Mouse (Mus musculus): ENCODE results near the gene Zfp683. TPM values are rescaled to one million over a fixed set of nuclear protein-coding genes. Genes with fewer than 3 reads are reported as not detected.

Gene Zfp683
- polyA plus RNA-seq (2012): not detected in 2 replicates

DNA sequence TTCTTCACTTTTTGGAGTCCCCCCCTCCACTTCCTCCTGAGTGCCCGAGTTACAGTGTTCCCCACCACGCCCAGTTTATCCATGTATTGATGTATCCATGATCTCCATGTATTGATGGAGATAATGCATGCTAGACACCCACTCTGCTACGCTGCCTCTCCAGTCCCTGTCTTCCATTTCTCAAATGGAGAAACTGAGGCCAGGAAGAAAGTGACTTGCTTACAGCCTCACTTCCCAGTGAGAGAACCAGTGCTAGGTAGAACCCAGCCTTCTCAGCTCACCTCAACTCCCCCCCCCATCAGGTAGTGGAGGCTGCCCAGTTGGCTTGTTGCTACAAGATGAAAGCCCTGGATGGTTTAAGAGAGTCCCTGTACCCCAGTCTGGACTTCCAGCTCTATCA lies at the start of gene Zfp683:
Gene Zfp683 (plus strand): TSS at position 301 of the 400 bp plus-strand sequence.
- no peaks in the 10 kb centered on the region for H3K36me3 ChIP-seq (ENCODE audit: control insufficient read depth)
- no peaks in the 10 kb centered on the region for H3K9me3 ChIP-seq (ENCODE audit: control insufficient read depth, low read length)
- H3K4me1 ChIP-seq (ENCODE audit: control insufficient read depth): no peaks in the 10 kb centered on the region
- H3K27me3 ChIP-seq (ENCODE audit: control insufficient read depth): no peaks in the 10 kb centered on the region
- TF ChIP-seq GATA1 (IDR thresholded peaks at IDR 0.05; ENCODE audit: low read length) (no peak), TAL1 (IDR thresholded peaks at IDR 0.05; ENCODE audit: low read length) (no peak)
- H3K4me3 ChIP-seq (replicated peaks): no peak within 1 kb of the TSS

DNA sequence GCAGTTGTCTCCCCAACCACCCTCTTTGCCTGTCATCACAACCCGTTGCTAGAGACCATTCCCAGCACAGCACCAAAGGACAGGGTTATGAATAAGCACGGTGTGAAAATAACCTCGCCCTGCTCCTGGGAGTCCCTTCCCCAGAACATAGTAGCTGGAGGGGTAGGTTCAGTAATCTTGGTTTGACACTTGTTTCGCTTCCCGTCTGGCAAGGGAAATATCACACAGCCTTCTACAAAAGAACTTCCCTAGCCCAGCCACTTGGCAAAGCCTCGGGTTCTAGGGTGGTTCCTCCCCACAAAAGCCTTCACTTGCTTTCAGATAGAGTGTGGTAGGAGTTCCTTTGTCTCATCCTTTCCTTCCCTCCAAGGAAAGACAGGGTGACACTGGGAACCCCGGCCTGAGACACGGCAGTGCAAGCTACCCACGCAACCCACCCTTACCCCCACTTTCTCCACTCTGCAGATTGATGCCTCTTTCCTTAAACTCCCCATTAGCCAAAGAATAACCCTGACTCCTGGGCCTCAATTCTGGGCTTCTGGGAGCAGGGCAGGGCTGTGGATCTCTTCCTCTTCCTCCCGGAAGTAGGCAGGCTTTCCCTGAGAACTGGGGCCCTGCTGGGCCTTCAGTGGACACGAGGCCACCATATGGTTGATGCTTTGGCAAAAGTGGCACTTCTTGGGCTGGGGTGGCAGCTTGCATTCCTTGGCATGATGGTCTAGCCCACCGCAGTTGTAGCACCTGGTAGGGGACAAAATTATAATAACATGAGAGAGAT lies 47.9 kb upstream of the Zfp683 start:
- Histone ChIP-seq H3K4me3 (replicated peaks) (no peak overlapping the region), H3K36me3 (ENCODE audit: control insufficient read depth) (no peaks in the 10 kb centered on the region), H3K4me1 (ENCODE audit: control insufficient read depth) (peaks cover 6% of the 10 kb centered on the region), H3K9me3 (ENCODE audit: control insufficient read depth, low read length) (no peaks in the 10 kb centered on the region), H3K27me3 (ENCODE audit: control insufficient read depth) (no peaks in the 10 kb centered on the region)
- TF ChIP-seq TAL1 (IDR thresholded peaks at IDR 0.05; ENCODE audit: low read length): no peak
- no peak for TF ChIP-seq GATA1 (IDR thresholded peaks at IDR 0.05; ENCODE audit: low read length)

DNA sequence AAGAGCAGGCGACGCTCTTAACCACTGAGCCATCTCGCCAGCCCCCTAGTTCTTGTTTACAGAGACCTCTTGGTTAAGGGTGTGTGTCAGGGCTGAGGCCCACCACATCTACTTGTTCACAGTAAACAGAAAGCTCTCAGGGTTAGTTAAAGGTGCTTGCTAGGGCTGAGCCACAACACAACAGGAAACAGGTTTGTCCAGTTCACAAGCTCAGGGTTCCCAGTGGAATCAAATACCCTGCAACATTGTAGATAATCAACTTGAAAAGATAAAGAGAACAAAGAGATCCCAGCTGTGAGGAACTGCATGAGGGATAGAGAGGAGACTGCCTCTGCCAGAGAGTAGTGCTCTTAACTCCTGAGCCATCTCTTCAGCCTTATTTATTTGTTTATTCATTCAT lies 46.8 kb upstream of the Zfp683 start:
- TF ChIP-seq GATA1 (IDR thresholded peaks at IDR 0.05; ENCODE audit: low read length) (no peak), TAL1 (IDR thresholded peaks at IDR 0.05; ENCODE audit: low read length) (no peak)
- peaks cover 6% of the 10 kb centered on the region for H3K27me3 ChIP-seq (ENCODE audit: control insufficient read depth)
- no peak overlapping the region for H3K4me3 ChIP-seq (replicated peaks)
- no peaks in the 10 kb centered on the region for H3K4me1 ChIP-seq (ENCODE audit: control insufficient read depth)
- H3K9me3 ChIP-seq (ENCODE audit: control insufficient read depth, low read length): no peaks in the 10 kb centered on the region
- H3K36me3 ChIP-seq (ENCODE audit: control insufficient read depth): no peaks in the 10 kb centered on the region

DNA sequence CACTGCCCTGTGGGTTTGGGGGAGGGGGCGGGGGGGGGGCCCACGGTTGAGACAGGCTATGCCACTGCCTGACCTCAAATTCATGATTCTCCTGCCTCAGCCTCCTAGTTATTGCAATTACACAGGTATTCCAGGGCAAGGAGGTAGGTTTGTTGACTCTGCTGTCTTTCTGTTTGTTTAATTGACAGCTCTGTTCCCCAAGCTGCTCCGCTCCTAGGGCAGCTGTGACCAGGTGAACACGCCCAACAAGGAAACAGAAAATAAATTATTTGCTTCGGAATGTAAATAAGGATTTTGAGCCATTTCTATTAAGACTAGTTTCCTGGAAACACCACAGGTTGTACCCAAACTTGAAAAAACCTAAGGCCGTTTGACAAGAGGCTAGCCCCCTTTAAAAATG lies 43.9 kb upstream of the Zfp683 start:
- no peak overlapping the region for H3K4me3 ChIP-seq (replicated peaks)
- H3K9me3 ChIP-seq (ENCODE audit: control insufficient read depth, low read length): no peaks in the 10 kb centered on the region
- H3K36me3 ChIP-seq (ENCODE audit: control insufficient read depth): no peaks in the 10 kb centered on the region
- H3K27me3 ChIP-seq (ENCODE audit: control insufficient read depth): peaks cover 23% of the 10 kb centered on the region
- no peaks in the 10 kb centered on the region for H3K4me1 ChIP-seq (ENCODE audit: control insufficient read depth)
- TF ChIP-seq TAL1 (IDR thresholded peaks at IDR 0.05; ENCODE audit: low read length): no peak
- TF ChIP-seq GATA1 (IDR thresholded peaks at IDR 0.05; ENCODE audit: low read length): no peak

DNA sequence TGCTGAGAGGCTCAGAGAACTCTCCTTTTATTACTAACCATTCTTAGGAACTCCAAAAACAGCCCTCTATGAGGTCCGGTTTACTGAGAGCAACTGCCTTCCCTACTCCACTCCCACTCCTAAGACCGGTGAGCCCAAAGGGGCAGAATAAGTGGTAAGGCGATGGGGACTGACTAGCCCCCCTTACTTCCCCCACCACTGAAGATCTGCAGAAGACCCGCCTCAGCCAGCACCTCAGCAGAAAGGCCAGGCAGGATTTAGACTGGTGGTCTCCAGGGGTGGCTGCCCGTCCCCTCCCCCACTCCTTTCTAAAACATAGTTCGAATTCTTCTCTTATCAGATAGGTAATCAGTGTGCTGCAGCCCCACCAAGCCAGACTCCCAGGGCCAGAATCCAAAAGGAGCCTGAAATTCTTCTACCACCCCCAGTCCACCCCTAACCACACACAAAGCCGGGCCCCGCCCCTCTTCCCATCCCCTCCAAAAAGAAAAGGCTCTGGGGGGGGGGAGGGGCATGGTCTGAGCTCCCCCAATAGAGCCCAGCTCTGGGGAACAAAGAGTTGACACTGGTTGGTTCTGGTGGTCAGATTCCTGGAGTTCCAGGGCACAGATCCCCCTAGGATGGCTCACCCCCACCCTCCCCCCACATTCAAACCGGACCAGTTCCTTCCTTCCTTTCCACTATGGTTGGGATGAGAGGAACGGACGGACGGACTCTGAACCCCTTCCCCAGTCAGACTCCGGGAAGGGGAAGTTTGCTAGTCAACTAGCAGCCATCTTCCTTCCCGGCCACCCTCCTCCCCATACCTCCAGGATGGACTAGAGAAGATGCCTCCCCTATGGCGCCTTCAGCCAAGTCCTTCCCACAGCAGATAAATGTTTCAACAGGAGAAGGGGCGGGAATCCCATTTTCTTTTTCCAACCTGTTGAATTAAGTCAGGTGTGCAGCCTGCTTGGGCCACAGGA lies 41.9 kb upstream of the Zfp683 start:
- Histone ChIP-seq H3K27me3 (ENCODE audit: control insufficient read depth) (peaks cover 42% of the 10 kb centered on the region), H3K4me1 (ENCODE audit: control insufficient read depth) (no peaks in the 10 kb centered on the region), H3K4me3 (replicated peaks) (no peak overlapping the region)

DNA sequence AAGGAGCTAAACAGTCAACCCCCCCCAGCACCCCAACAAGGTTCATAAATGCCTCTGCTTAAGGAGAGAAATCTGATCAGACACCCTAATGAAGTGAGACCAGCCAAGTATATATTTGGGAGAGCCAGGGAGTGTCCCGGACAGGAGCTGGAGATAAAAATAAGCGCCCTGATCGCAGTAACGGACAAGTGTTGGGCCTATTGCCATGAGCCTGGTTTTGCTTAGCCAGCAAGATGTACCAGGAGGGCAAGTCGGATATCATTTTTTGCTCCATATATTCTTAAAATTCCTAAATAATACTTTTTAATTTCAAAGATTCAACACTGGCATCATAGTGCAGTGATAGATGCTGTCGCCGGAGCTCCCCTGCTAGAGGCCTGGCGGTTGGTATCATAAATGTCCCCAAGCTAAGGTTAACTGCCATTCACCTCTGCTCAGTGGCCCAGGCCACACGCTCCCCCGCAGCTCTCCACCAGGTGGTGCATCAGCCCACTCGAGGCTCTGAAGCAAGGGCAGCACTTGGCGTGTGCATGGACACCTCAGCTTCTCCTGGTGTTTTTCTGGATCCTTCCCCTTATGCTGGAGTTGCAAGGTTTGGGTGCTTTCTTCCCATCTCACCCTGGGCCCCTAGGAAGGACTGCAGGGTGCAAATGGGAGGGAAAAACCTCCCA lies 40.6 kb upstream of the Zfp683 start:
- H3K4me3 ChIP-seq (replicated peaks): no peak overlapping the region
- H3K27me3 ChIP-seq (ENCODE audit: control insufficient read depth): peaks cover 54% of the 10 kb centered on the region
- no peaks in the 10 kb centered on the region for H3K36me3 ChIP-seq (ENCODE audit: control insufficient read depth)
- TF ChIP-seq TAL1 (IDR thresholded peaks at IDR 0.05; ENCODE audit: low read length) (no peak), GATA1 (IDR thresholded peaks at IDR 0.05; ENCODE audit: low read length) (no peak)
- H3K4me1 ChIP-seq (ENCODE audit: control insufficient read depth): no peaks in the 10 kb centered on the region
- no peaks in the 10 kb centered on the region; the same call in 1 of the 2 replicates for H3K9me3 ChIP-seq (ENCODE audit: control insufficient read depth, low read length)

More for the DNA sequence above, 41.9 kb upstream of the Zfp683 start:
- no peaks in the 10 kb centered on the region for H3K36me3 ChIP-seq (ENCODE audit: control insufficient read depth)
- no peaks in the 10 kb centered on the region for H3K9me3 ChIP-seq (ENCODE audit: control insufficient read depth, low read length)
- TF ChIP-seq GATA1 (IDR thresholded peaks at IDR 0.05; ENCODE audit: low read length) (no peak), TAL1 (IDR thresholded peaks at IDR 0.05; ENCODE audit: low read length) (no peak)

DNA sequence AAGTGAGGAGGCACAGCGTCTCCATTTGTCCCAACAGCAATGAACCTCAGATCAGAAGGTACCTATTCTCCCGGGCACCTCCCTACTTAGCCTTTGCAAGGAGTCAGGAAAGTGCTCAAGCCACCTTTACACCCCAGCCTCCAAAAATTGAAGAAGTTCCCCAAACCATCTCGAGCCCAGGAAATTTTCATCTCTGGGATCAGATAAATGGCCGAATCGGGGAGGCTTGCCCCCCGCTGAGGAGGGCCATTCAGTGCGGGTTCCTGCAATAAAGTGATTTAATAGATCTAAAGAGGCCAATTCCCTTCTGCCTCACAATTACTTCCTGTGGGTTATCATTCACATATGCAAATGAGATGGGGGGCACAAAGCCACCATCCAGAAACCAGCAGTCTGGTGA lies 37.4 kb upstream of the Zfp683 start:
- Histone ChIP-seq H3K9me3 (ENCODE audit: control insufficient read depth, low read length) (no peaks in the 10 kb centered on the region; the same call in 1 of the 2 replicates), H3K4me1 (ENCODE audit: control insufficient read depth) (no peaks in the 10 kb centered on the region), H3K36me3 (ENCODE audit: control insufficient read depth) (no peaks in the 10 kb centered on the region), H3K27me3 (ENCODE audit: control insufficient read depth) (peaks cover 81% of the 10 kb centered on the region), H3K4me3 (replicated peaks) (no peak overlapping the region)
- TF ChIP-seq TAL1 (IDR thresholded peaks at IDR 0.05; ENCODE audit: low read length): no peak
- no peak for TF ChIP-seq GATA1 (IDR thresholded peaks at IDR 0.05; ENCODE audit: low read length)

DNA sequence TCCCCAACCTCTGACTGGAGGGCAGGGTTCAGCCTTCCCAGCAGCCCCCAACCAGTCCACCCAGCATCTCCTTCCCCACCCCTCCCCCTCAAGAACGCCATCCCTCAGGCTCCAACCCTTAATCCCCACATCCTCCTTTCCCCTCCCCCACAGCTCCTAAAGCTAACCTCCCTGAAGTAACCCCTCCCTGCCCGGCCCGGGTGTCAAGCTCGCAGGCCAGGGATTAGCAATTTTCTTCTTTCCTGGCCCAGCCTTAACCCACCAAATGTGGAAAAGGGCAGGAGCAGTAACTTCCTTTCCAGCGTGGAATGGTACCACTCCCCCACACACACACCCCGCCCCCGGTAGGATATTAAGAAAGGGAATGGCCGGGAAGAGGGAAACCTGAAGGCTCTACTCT lies 36.9 kb upstream of the Zfp683 start:
- no peaks in the 10 kb centered on the region for H3K4me1 ChIP-seq (ENCODE audit: control insufficient read depth)
- no peak for TF ChIP-seq GATA1 (IDR thresholded peaks at IDR 0.05; ENCODE audit: low read length)
- no peak overlapping the region for H3K4me3 ChIP-seq (replicated peaks)
- H3K36me3 ChIP-seq (ENCODE audit: control insufficient read depth): no peaks in the 10 kb centered on the region
- H3K9me3 ChIP-seq (ENCODE audit: control insufficient read depth, low read length): no peaks in the 10 kb centered on the region; the same call in 1 of the 2 replicates
- peaks cover 76% of the 10 kb centered on the region for H3K27me3 ChIP-seq (ENCODE audit: control insufficient read depth)
